Mouse (Mus musculus) stomach, embryonic 15.5 days (tissue): Measurements from ENCODE around the gene Gfpt1. TPM values are rescaled to one million over a fixed set of nuclear protein-coding genes. Genes with fewer than 3 reads are reported as not detected.
A peak's percentile ranks its signal among the peaks of the same experiment; 100 is the strongest.
"Not testable (repeated sequence)": the region's sequence is repeated elsewhere in the genome, so short reads cannot be mapped to it uniquely, and the experiment has no call there.

Experiments
- ATAC-seq: fragments of 200-750 bp; cut with Nextera tagmentation; 2 replicates; pipeline ENCODE4 v1.8.0; 2017; ENCODE audit warnings: low read depth, moderate number of reproducible peaks, moderate TSS enrichment; ENCODE audit not compliant: insufficient read depth, low FRiP score
- H3K27ac ChIP-seq: fragments of 300-500 bp; sonication (generic); 2 replicates; pipeline ENCODE4 v1.5.1; 2015; ENCODE audit warnings: mild to moderate bottlenecking, inconsistent platforms
- H3K27me3 ChIP-seq: fragments of 300-500 bp; sonication (generic); replicated peaks from 2 replicates; pipeline ENCODE4 v1.6.1; 2015; ENCODE audit warnings: inconsistent platforms
- H3K36me3 ChIP-seq: fragments of 300-500 bp; sonication (generic); 2 replicates; pipeline ENCODE4 v1.6.1; 2015; ENCODE audit warnings: inconsistent platforms
- H3K4me1 ChIP-seq: fragments of 300-500 bp; sonication (generic); 2 replicates; pipeline ENCODE4 v1.6.1; 2015; ENCODE audit warnings: inconsistent platforms
- H3K4me2 ChIP-seq: fragments of 300-500 bp; sonication (generic); 2 replicates; pipeline ENCODE4 v1.6.1; 2015; ENCODE audit warnings: mild to moderate bottlenecking, inconsistent platforms
- H3K4me3 ChIP-seq: fragments of 300-500 bp; sonication (generic); replicated peaks from 2 replicates; pipeline ENCODE4 v1.5.1; 2015; ENCODE audit warnings: inconsistent platforms
- H3K9ac ChIP-seq: fragments of 300-500 bp; sonication (generic); 2 replicates; pipeline ENCODE4 v1.6.1; 2015; ENCODE audit warnings: inconsistent platforms
- H3K9me3 ChIP-seq: fragments of 300-500 bp; sonication (generic); 2 replicates; pipeline ENCODE4 v1.6.1; 2016; ENCODE audit warnings: inconsistent platforms
- WGBS: fragments of 180-500 bp; shearing (Covaris S2); methylation state at CpG from one replicate; pipeline ENCODE4 v1.1.7; 2015; 5-methylcytosine and 5-hydroxymethylcytosine counted together
- polyA plus RNA-seq: library from polyadenylated mRNA; unstranded; fragments of >200 nt; fragmentation: Nextera tagmentation; extraction: Ambion mirVana; gene quantifications from 2 replicates; pipeline ENCODE4 v1.2.1, GENCODE M21; 2015

Gfpt1 gene
- polyA plus RNA-seq, 1 experiment from 2014 or later = 24.8 TPM

DNA sequence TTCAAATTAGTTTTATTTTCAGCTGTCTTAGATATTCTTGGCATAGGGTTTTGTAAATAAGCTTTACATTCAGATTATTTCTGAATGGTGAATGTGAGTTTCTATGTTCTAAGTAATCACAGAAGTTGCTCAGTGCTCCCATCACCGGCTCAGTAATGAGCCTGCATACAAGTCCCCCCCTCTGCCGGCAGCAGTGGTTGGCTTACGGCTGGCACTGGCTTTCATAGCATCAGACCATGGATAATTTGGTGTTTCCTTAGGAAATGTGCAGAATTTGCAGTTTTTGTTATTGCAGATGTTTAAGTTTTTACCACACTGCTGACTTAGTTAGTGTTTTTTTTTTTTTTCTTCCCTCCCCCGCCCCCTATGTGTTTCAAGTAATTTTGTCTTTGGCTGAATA is 36.8 kb downstream of the Gfpt1 start:
- Histone ChIP-seq H3K4me2 (no peak overlapping the region), H3K27me3 (no peaks in the 10 kb centered on the region), H3K4me3 (no peak overlapping the region), H3K9ac (no peak overlapping the region), H3K27ac (no peak overlapping the region), H3K36me3 (peaks cover 55% of the 10 kb centered on the region), H3K9me3 (no peaks in the 10 kb centered on the region), H3K4me1 (no peaks in the 10 kb centered on the region)
- ATAC-seq = no peak
- WGBS = 93% methylated on average over 4 of the region's 4 CpGs

DNA sequence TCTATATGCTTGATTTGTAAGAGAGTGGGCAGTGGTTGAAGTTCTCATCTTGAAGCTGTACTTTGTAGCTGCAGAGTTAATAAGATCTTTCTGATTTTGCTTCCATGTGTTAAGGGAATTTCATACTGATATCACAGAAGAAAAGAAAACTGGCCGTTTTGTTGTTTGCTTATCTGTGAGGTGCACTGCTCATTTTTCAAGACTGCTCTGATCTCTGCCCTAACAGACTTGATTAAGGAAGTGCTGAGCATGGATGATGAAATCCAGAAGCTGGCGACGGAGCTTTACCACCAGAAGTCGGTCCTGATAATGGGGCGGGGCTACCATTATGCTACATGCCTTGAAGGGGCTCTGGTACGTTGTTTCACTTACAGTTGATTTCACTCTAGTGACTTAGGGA is 42.4 kb downstream of the Gfpt1 start:
- H3K36me3 ChIP-seq = peaks cover 47% of the 10 kb centered on the region

DNA sequence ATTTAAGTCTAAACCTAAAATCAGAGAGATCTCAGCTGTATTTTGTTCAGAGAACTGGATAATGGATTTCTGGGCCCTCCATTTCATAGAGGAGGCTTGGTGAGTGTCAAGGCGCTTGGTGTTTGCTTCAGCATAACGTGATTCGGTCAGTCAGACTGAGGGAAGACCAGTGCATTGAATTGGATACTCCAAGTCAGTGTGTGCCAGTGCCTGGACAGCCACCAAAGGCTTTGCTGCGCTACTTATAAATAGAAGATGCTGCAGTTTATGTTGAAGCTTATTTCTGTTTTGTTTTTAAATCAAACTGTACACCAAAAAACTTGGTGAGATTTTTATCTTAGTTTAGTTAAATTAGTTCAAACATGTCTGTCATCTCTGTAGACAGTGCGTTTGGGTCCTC is 45.7 kb downstream of the Gfpt1 start:
- no peaks in the 10 kb centered on the region for H3K27me3 ChIP-seq
- H3K9ac ChIP-seq = no peak overlapping the region
- H3K9me3 ChIP-seq = no peaks in the 10 kb centered on the region
- 88% methylated on average over 5 of the region's 5 CpGs for WGBS
- H3K27ac ChIP-seq = no peak overlapping the region
- peaks cover 35% of the 10 kb centered on the region for H3K36me3 ChIP-seq
- H3K4me3 ChIP-seq = no peak overlapping the region
- no peak for ATAC-seq
- H3K4me1 ChIP-seq = no peaks in the 10 kb centered on the region
- H3K4me2 ChIP-seq = no peak overlapping the region

More for the DNA sequence above, 42.4 kb downstream of the Gfpt1 start:
- Histone ChIP-seq H3K4me2 (no peak overlapping the region), H3K4me3 (no peak overlapping the region), H3K27ac (no peak overlapping the region), H3K9me3 (no peaks in the 10 kb centered on the region), H3K9ac (no peak overlapping the region), H3K27me3 (no peaks in the 10 kb centered on the region), H3K4me1 (no peaks in the 10 kb centered on the region)
- no peak; the same call in 1 of the 2 replicates for ATAC-seq
- 72% methylated on average over 6 of the region's 6 CpGs for WGBS

DNA sequence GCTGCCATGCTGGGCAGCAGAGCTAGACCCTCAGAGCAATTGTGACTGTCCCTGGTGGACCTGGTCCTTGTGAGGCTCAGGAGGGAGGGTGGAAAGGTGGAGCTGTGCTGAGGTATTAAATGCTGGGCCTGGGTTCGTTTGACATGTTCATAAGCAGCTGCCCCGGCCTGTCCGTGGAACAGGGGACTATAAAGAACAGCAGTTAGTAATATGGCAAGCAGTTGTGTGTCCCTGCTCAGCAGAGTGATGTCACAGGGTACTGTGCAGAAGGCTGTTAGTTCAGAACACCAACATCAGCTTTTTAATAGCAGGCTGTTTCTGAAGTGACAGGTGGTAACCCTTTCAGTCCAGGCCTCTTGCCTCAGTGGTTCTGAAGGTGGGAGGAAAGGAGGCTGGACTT is 48.2 kb downstream of the Gfpt1 start:
- Histone ChIP-seq H3K27ac (no peak overlapping the region), H3K9ac (no peak overlapping the region), H3K27me3 (no peaks in the 10 kb centered on the region), H3K9me3 (no peaks in the 10 kb centered on the region), H3K4me2 (no peak overlapping the region), H3K4me1 (no peaks in the 10 kb centered on the region), H3K4me3 (no peak overlapping the region), H3K36me3 (peaks cover 14% of the 10 kb centered on the region)
- WGBS = 70% methylated on average over 3 of the region's 3 CpGs
- ATAC-seq = no peak; the same call in 1 of the 2 replicates

DNA sequence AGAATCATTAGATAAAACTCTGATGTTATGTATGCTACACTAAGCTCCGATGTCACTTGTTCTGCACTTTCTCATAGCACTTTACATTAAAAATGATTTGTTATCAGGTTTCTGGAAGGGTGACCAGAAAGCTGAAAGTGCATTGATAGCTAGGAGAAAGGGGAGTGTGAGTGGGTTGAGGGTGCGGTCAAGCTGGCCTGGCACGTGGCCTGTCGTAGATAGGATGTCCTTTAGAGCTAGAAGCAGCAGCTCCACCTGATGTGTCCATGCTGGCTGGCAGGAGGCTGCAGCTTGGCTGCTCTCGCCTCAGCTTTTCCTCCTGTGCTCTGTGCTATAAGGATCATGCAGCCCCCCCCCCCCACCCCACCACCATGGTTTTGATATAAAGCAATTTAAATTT is 49.8 kb downstream of the Gfpt1 start:
- Histone ChIP-seq H3K9me3 (no peaks in the 10 kb centered on the region), H3K9ac (no peak overlapping the region), H3K4me3 (no peak overlapping the region), H3K4me1 (no peaks in the 10 kb centered on the region), H3K27ac (no peak overlapping the region), H3K36me3 (peaks cover 11% of the 10 kb centered on the region), H3K4me2 (no peak overlapping the region), H3K27me3 (no peaks in the 10 kb centered on the region)
- ATAC-seq = no peak
- WGBS = 74% methylated on average over 5 of the region's 5 CpGs

DNA sequence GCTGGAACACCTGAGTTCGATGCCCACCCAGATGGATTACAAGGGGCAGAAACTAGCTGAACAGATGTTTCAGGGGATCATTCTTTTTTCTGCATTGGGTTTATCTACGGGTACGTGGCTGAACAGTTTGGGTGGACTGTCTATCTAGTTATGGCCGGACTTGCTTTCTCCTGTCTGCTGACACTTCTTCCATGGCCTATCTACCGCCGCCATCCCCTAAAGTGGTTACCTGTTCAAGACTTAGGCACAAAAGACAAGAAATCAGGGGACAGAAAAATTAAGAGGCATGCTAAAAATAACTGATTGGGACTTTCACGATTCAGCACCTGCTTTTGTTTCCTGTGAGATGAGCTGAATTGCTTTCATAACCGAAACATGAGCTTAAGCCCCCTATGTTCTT is 51.0 kb downstream of the Gfpt1 start:
- H3K9ac ChIP-seq, H3K9me3 ChIP-seq, H3K27me3 ChIP-seq, H3K36me3 ChIP-seq, H3K4me3 ChIP-seq, H3K4me1 ChIP-seq, ATAC-seq, H3K27ac ChIP-seq, H3K4me2 ChIP-seq: not testable (repeated sequence)
- WGBS = 88% methylated on average over 8 of the region's 8 CpGs

DNA sequence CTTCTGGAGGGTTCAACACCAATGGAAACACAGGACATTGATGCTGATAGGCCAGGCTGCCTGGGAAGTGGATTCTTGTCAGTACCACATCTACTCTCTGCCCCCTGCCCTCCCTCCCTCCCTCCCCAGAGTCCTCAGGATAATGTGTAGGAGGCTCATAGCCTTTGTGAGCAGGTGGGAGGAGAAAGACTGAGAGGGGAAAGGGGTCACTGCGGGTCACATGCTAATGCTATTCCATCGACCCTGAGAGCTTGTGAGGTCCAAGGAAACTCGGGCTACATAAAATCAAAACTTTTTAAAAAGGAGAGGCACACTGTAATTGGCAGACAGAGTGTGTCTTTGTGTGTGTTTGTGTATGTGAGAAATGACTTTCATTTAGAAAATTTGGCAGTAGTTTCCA is 56.6 kb downstream of the Gfpt1 start:
- Histone ChIP-seq H3K4me2 (no peak overlapping the region), H3K36me3 (no peaks in the 10 kb centered on the region), H3K27ac (peak overlapping the region; percentile 72; the same call in 1 of the 2 replicates), H3K27me3 (no peaks in the 10 kb centered on the region), H3K4me3 (no peak overlapping the region), H3K4me1 (peaks cover 30% of the 10 kb centered on the region), H3K9me3 (no peaks in the 10 kb centered on the region), H3K9ac (no peak overlapping the region)
- 20% methylated on average over 3 of the region's 3 CpGs for WGBS
- no peak for ATAC-seq

DNA sequence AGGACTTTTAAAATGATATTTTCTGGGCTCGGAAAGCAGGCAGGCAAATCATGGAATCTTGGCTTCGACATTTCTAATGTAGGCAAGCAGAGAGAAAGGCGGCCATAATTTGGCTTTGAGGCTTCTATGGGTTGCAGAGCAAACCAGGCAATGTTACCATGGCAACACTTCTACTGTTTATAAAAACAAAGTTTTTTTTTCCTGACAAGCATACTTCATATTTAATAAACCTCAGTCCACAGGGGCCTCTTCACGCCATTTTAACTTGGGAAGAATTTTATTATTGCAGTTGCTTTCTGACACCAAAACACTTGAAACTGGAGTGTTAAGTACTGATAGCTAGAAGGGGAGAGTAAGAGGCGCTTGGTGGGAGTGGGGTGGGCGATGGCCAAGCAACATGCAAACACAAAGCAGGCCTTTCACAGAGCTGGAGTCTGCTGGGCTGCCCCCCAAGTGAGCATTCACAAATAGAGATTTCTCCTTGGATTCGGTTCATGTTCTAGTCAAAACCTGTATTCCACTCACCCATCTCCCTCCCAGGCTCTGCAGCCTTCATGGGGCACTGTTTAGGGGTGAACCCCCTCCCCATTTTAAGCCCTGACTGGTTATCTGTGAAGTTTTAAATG is 57.1 kb downstream of the Gfpt1 start:
- Histone ChIP-seq H3K4me1 (peaks cover 30% of the 10 kb centered on the region), H3K27ac (peak overlapping the region; percentile 72), H3K27me3 (no peaks in the 10 kb centered on the region), H3K4me3 (no peak overlapping the region), H3K4me2 (no peak overlapping the region), H3K9ac (no peak overlapping the region), H3K9me3 (no peaks in the 10 kb centered on the region), H3K36me3 (no peaks in the 10 kb centered on the region)
- ATAC-seq = no peak
- WGBS = 39% methylated on average over 7 of the region's 7 CpGs

DNA sequence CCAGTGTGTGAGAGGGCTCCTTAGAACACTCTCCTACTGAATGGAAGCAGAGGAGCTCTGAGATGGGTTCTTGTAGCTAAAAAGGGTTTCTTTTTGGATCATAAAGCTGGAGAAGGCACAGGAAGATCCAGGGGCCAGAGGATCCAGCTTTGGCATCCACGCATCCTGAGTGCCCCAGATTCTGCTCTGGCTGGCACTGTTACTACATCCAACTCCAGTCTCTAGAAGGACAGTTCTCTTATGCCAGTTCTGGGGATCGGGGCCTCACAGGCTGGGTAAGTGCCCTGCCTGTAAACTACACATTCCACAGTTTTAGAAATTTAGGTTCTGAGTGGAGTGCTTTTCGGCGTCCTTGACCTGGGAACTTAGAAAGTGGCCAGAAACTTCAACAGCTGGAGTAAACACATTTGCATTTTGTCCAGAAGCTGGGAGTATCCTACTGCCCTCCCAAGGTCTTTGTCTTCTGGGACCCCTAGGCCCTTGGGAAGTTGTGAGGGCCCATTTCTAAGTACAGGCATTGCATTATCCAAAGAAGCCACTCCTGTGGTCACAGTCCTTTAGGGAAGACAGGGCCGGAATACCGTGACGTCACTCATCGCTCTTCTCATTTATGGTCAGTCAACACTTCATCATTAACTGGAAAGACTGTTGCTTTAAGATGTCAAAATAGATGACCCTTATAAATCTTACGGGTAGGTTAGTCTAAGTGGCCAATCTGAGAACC is 57.8 kb downstream of the Gfpt1 start:
- no peaks in the 10 kb centered on the region for H3K36me3 ChIP-seq
- H3K4me1 ChIP-seq = peaks cover 30% of the 10 kb centered on the region
- H3K9me3 ChIP-seq = no peaks in the 10 kb centered on the region
- 75% methylated on average over 9 of the region's 9 CpGs for WGBS
- no peak overlapping the region for H3K4me3 ChIP-seq
- no peak overlapping the region for H3K4me2 ChIP-seq
- no peak overlapping the region for H3K9ac ChIP-seq
- H3K27ac ChIP-seq = peak overlapping the region; percentile 72; the same call in 1 of the 2 replicates
- H3K27me3 ChIP-seq = no peaks in the 10 kb centered on the region
- no peak for ATAC-seq

DNA sequence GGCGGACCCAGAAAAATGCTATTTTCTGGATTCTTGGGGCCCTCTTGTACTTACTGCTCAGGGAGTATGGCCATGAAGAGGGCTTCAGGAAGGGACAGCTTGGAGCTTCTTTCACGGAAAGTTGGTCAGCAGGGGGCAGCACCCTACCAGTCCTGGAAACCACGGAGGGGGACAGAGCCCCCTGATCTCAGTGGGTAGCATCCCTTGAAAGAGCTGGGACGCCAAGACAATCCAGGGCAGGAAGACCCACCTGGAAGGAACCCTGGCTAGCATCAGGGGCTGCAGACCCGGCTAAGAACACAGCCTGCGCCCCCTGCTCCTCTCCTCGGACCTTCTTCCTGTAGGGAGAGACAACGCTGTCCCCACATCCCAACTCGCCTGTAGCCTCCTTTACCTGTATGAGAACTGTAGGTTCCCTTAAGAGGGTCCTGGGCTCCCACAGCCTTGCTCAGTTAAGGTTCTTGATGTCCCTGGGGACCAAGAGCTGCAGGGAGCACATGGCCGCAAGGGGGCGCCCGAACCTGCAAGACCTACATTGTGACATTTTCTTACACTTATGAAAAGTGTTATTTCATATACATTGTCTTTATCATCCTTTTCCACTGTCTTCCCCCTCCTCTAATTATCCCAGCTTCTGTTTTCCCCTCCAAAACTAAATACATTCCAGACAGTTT is 58.8 kb downstream of the Gfpt1 start:
- WGBS = 16% methylated on average over 12 of the region's 12 CpGs
- H3K9ac ChIP-seq = no peak overlapping the region; the same call in 1 of the 2 replicates

DNA sequence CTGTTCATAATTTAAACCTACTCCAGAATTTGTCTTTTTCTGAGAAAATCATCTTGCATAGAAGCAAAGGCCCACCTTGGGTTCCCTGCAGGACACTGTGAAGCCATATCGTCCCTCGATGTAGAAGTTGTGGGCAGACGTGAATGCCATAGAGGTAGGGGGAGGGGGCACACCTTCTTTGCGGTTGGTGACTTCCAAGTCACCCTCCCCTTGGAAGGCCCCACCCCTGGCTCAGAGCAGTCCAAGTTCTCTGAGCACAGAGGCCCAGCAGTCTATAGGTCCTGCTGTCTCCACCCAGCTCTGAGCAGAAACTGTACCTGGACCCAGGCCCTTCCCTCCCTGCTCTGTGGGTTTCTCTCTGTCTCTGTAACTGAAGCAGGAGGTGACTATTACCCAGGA is 59.3 kb downstream of the Gfpt1 start:
- Histone ChIP-seq H3K4me2 (no peak overlapping the region), H3K9ac (no peak overlapping the region), H3K4me1 (peaks cover 30% of the 10 kb centered on the region), H3K27me3 (no peaks in the 10 kb centered on the region), H3K9me3 (no peaks in the 10 kb centered on the region), H3K4me3 (no peak overlapping the region), H3K36me3 (no peaks in the 10 kb centered on the region), H3K27ac (0 out of 2 replicates have a peak overlapping the region, but pooled peaks have one; percentile 1)
- 21% methylated on average over 4 of the region's 4 CpGs for WGBS
- no peak for ATAC-seq

More for the DNA sequence above, 58.8 kb downstream of the Gfpt1 start:
- Histone ChIP-seq H3K4me3 (peak overlapping the region; percentile 29), H3K36me3 (no peaks in the 10 kb centered on the region), H3K27me3 (no peaks in the 10 kb centered on the region), H3K4me1 (peaks cover 30% of the 10 kb centered on the region), H3K27ac (no peak overlapping the region), H3K9me3 (no peaks in the 10 kb centered on the region), H3K4me2 (peak overlapping the region; percentile 72)
- ATAC-seq = peak; percentile 56

DNA sequence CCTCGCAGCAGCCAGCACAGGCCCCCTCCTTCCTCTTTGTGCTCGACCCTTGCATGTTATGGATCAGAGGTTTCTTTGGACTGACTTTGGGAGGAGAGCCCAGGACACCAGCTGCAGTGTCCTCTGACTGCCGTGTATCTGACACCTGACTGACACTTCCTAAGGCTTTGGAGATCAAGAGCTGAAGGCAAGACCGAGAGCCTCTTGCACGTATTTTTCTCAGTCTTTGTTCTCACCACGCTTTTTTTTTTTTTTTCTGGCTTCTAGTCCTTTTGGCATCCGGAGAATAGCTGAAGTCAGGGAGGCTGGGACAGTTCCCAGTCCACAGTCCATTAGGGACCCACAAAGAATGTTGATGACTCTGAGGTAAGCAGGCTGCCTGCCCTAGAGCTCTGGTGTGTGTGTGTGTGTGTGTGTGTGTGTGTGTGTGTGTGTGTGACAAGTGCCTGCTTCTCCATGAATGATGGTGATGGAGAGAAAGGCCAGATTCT is 59.8 kb downstream of the Gfpt1 start:
- WGBS = 29% methylated on average over 7 of the region's 7 CpGs
- Histone ChIP-seq H3K27ac (0 out of 2 replicates have a peak overlapping the region, but pooled peaks have one; percentile 1), H3K36me3 (no peaks in the 10 kb centered on the region), H3K9me3 (no peaks in the 10 kb centered on the region), H3K27me3 (no peaks in the 10 kb centered on the region), H3K4me2 (no peak overlapping the region), H3K4me1 (peaks cover 30% of the 10 kb centered on the region), H3K4me3 (no peak overlapping the region), H3K9ac (no peak overlapping the region)
- ATAC-seq = peak; percentile 51; the same call in 1 of the 2 replicates
